Mouse (Mus musculus) MEL (cell line): Measurements from ENCODE around the gene Taf6. TPM values are rescaled to one million over a fixed set of nuclear protein-coding genes. Genes with fewer than 3 reads are reported as not detected.

ENCODE experiments used
- DNase-seq: peaks from one replicate; pipeline ENCODE4 v3.0.0; 2011; ENCODE audit warnings: low read depth, low spot score
- H3K27ac ChIP-seq: 2 replicates; pipeline ENCODE4 v1.5.1; 2012; ENCODE audit warnings: low read depth, mild to moderate bottlenecking, control low read depth, low read length, moderate library complexity; ENCODE audit not compliant: control insufficient read depth
- H3K27me3 ChIP-seq, 2 experiments: fragments of 150-350 bp in 1 of 2; sonication (generic) in 1 of 2; 2 replicates each; pipeline ENCODE4 v1.6.1; 2012; ENCODE audit warnings: low read length in 2 of 2, mild to moderate bottlenecking in 2 of 2, improper control_type of control experiment in 1 of 2, moderate library complexity in 1 of 2; ENCODE audit not compliant: insufficient read depth in 2 of 2, control insufficient read depth in 1 of 2
- H3K36me3 ChIP-seq, 2 experiments: 2 replicates each; pipeline ENCODE4 v1.6.1; 2012 to 2014; ENCODE audit warnings: low read length in 2 of 2, improper control_type of control experiment in 1 of 2, inconsistent platforms in 1 of 2, mild to moderate bottlenecking in 1 of 2; ENCODE audit not compliant: insufficient read depth in 2 of 2, control insufficient read depth in 1 of 2
- H3K4me1 ChIP-seq, 2 experiments: fragments of 150-350 bp in 1 of 2; sonication (generic) in 1 of 2; 2 replicates each; pipeline ENCODE4 v1.6.1; 2012; ENCODE audit warnings: low read length in 2 of 2, improper control_type of control experiment in 1 of 2, mild to moderate bottlenecking in 1 of 2; ENCODE audit not compliant: insufficient read depth in 2 of 2, control insufficient read depth in 1 of 2
- H3K4me3 ChIP-seq, 2 experiments: fragments of 150-350 bp in 1 of 2; sonication (generic) in 1 of 2; 2 replicates each; pipeline ENCODE4 v1.5.1; 2012; ENCODE audit warnings: low read depth in 2 of 2, low read length in 2 of 2, mild to moderate bottlenecking in 2 of 2, moderate library complexity in 2 of 2, control low read depth in 1 of 2, improper control_type of control experiment in 1 of 2; ENCODE audit not compliant: control insufficient read depth in 1 of 2, insufficient read depth in 1 of 2
- H3K79me2 ChIP-seq: 2 replicates; pipeline ENCODE4 v1.6.1; 2012; ENCODE audit warnings: mild to moderate bottlenecking, low read length, moderate library complexity; ENCODE audit not compliant: control insufficient read depth, poor library complexity, insufficient read depth
- H3K9ac ChIP-seq: 2 replicates; pipeline ENCODE4 v1.6.1; 2012; ENCODE audit warnings: low read depth, mild to moderate bottlenecking, control low read depth, low read length, moderate library complexity; ENCODE audit not compliant: control insufficient read depth, poor library complexity, severe bottlenecking
- H3K9me3 ChIP-seq: fragments of 150-350 bp; sonication (generic); replicated peaks from 2 replicates; pipeline ENCODE4 v1.6.1; 2012; ENCODE audit warnings: mild to moderate bottlenecking, low read length, improper control_type of control experiment, moderate library complexity; ENCODE audit not compliant: insufficient read depth
- GABPA ChIP-seq: IDR thresholded peaks from 2 replicates; pipeline ENCODE4 v1.6.1; 2012; ENCODE audit warnings: low read depth, mild to moderate bottlenecking, inconsistent platforms, low read length, improper control_type of control experiment, moderate library complexity
- GATA1 ChIP-seq: IDR thresholded peaks from 2 replicates; pipeline ENCODE4 v1.6.1; 2011; ENCODE audit warnings: low read depth, low read length, improper control_type of control experiment
- HCFC1 ChIP-seq: IDR thresholded peaks from 2 replicates; pipeline ENCODE4 v1.6.1; 2012; ENCODE audit warnings: low read depth, mild to moderate bottlenecking, inconsistent platforms, low read length, improper control_type of control experiment, moderate library complexity
- MAFK ChIP-seq: IDR thresholded peaks from 2 replicates; pipeline ENCODE4 v1.6.1; 2011; ENCODE audit warnings: low read depth, mild to moderate bottlenecking, low read length, improper control_type of control experiment, borderline replicate concordance
- MEF2A ChIP-seq: IDR thresholded peaks from 2 replicates; pipeline ENCODE4 v1.6.1; 2014; ENCODE audit warnings: low read depth, mild to moderate bottlenecking, inconsistent platforms, low read length, improper control_type of control experiment; ENCODE audit not compliant: poor library complexity, insufficient replicate concordance, severe bottlenecking; ENCODE audit errors: extremely low read depth
- MYB ChIP-seq: IDR thresholded peaks from 2 replicates; pipeline ENCODE4 v1.6.1; 2011; ENCODE audit warnings: mild to moderate bottlenecking, low read depth, low read length, improper control_type of control experiment
- MYC ChIP-seq: IDR thresholded peaks from 2 replicates; pipeline ENCODE4 v1.6.1; 2011; ENCODE audit warnings: low read depth, mild to moderate bottlenecking, low read length, improper control_type of control experiment, moderate library complexity
- POLR2A ChIP-seq, 2 experiments: IDR thresholded peaks; 2 replicates each; pipeline ENCODE4 v1.6.1; 2011 to 2012; ENCODE audit warnings: low read length in 2 of 2, mild to moderate bottlenecking in 2 of 2, control low read depth in 1 of 2, improper control_type of control experiment in 1 of 2, low read depth in 1 of 2, moderate library complexity in 1 of 2; ENCODE audit not compliant: control insufficient read depth in 1 of 2, insufficient read depth in 1 of 2, poor library complexity in 1 of 2
- POLR2AphosphoS5 ChIP-seq: IDR thresholded peaks from 2 replicates; pipeline ENCODE4 v1.6.1; 2012; ENCODE audit warnings: low read depth, borderline replicate concordance, mild to moderate bottlenecking, inconsistent platforms, low read length, moderate library complexity, mixed read lengths
- TCF12 ChIP-seq: IDR thresholded peaks from 2 replicates; pipeline ENCODE4 v1.6.1; 2014; ENCODE audit warnings: low read depth, mild to moderate bottlenecking, inconsistent platforms, low read length, improper control_type of control experiment, moderate library complexity
- USF1 ChIP-seq: IDR thresholded peaks from 2 replicates; pipeline ENCODE4 v1.6.1; 2014; ENCODE audit warnings: low read depth, mild to moderate bottlenecking, inconsistent platforms, low read length, improper control_type of control experiment, moderate library complexity
- ZC3H11A ChIP-seq: IDR thresholded peaks from 2 replicates; pipeline ENCODE4 v1.6.1; 2012; ENCODE audit warnings: low read depth, mild to moderate bottlenecking, inconsistent platforms, low read length, improper control_type of control experiment
- ZNF384 ChIP-seq: IDR thresholded peaks from 2 replicates; pipeline ENCODE4 v1.6.1; 2012; ENCODE audit warnings: low read depth, mild to moderate bottlenecking, inconsistent platforms, low read length, improper control_type of control experiment
- polyA plus RNA-seq, 2 experiments: library from polyadenylated mRNA; stranded (reverse) in 1 of 2; unstranded in 1 of 2; fragments of >175 nt in 1 of 2; fragments of >200 nt in 1 of 2; gene quantifications; 2 replicates each; pipeline versions ENCODE4 v1.2.1 to v1.2.4; 2012; ENCODE audit warnings: low replicate concordance in 2 of 2, low read depth in 1 of 2; ENCODE audit not compliant: insufficient read length in 2 of 2, insufficient read depth in 1 of 2, missing spikeins in 1 of 2
- total RNA-seq: library from RNA; depleted of rRNA; stranded (reverse); fragments of 300-350 nt; gene quantifications from 2 replicates; pipeline ENCODE4 v1.2.3, GENCODE M21; 2012

Gene Taf6
- total and polyA plus RNA-seq, 3 experiments, result 52.6 to 94.7 TPM; not detected in 1

- TF ChIP-seq GABPA (no peak), TCF12 (0 out of 2 replicates have a peak, but pooled peaks have one; percentile 16), POLR2A (IDR thresholded peaks at IDR 0.05; ENCODE audit: control insufficient read depth in 1 of 2, insufficient read depth in 1 of 2, low read depth in 1 of 2, low read length in 2 of 2, poor library complexity in 1 of 2) (peak; percentile 73 to 75; a peak in 2 of 4 replicates), ZC3H11A (no peak), USF1 (0 out of 2 replicates have a peak, but pooled peaks have one; percentile 27), MEF2A (no peak), GATA1 (no peak), MYB (no peak)
Measured at GRCm38 (mm10) chr5:138170936-138171561, 16.2 kb downstream of the Taf6 start (continued).

DNA sequence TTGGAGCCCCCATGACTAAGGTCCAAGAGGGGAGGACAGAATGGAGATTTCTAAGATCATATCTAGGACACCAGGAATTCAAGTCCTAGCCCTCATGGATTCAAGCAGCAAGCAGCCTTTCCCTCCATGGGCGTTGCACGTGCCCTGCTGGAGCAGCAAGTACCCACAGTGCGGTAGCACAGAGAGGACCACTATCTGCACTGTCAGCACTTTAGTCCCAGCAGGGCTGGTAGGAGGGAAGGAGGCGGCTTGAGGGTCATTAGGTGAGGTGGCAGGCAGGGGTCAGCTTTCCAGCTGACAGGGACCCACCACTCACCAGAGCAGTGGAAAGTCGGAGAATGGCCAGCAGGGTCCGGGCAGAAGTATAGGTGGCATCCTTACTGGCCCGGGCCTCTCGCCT lies 21.7 kb downstream of the Taf6 start:
- Histone ChIP-seq H3K27ac (no peak overlapping the region), H3K36me3 (peaks cover 6 to 15% of the 10 kb centered on the region in 2 experiments; a peak in 3 of 4 replicates), H3K27me3 (no peaks in the 10 kb centered on the region), H3K9ac (no peak overlapping the region), H3K4me3 (no peak overlapping the region), H3K4me1 (peaks cover 0 to 3% of the 10 kb centered on the region in 2 experiments; a peak in 1 of 4 replicates), H3K9me3 (no peaks in the 10 kb centered on the region), H3K79me2 (peaks cover 23% of the 10 kb centered on the region)
- DNase-seq, result no peak
- peak; percentile 14; the same call in 1 of the 2 replicates for TF ChIP-seq POLR2AphosphoS5
- no peak for TF ChIP-seq MYC
- peak; percentile 63; the same call in 1 of the 2 replicates for TF ChIP-seq MAFK
- peak; percentile 46; a peak in 2 of 4 replicates for TF ChIP-seq POLR2A (IDR thresholded peaks at IDR 0.05; ENCODE audit: control insufficient read depth in 1 of 2, insufficient read depth in 1 of 2, low read depth in 1 of 2, low read length in 2 of 2, poor library complexity in 1 of 2)
- no peak for TF ChIP-seq MEF2A

DNA sequence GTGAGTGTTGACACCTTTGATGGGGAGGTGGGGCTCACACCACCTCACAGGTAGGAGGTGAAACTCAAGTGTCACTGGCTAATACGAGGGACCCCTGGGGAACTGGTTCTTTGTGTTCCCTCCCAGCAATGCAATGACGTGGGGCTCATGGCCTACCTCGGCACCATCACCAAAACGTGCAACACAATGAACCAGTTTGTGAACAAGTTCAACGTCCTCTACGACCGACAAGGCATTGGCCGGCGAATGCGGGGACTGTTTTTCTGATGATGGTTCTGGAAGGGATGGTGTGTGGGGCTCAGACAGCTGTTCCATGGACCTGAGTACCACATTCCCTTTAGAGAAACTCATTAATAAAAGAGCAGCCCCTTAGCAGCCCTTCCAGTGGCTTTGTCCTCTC lies 23.6 kb downstream of the Taf6 start:
- H3K4me1 ChIP-seq, result peaks cover 0 to 3% of the 10 kb centered on the region in 2 experiments; a peak in 1 of 4 replicates
- no peak overlapping the region for H3K4me3 ChIP-seq
- H3K27me3 ChIP-seq, result no peaks in the 10 kb centered on the region
- H3K36me3 ChIP-seq, result peaks cover 3 to 7% of the 10 kb centered on the region in 2 experiments; a peak in 2 of 4 replicates
- H3K27ac ChIP-seq, result no peak overlapping the region
- no peak for TF ChIP-seq HCFC1
- TF ChIP-seq MAFK, result 0 out of 2 replicates have a peak, but pooled peaks have one; percentile 6
- TF ChIP-seq ZNF384, result no peak
- TF ChIP-seq, all 39 proteins: peak for 1
- Histone ChIP-seq H3K79me2 (peaks cover 9% of the 10 kb centered on the region), H3K9me3 (no peaks in the 10 kb centered on the region), H3K9ac (no peak overlapping the region)
- DNase-seq, result peak; percentile 42
